Mouse (Mus musculus) granulocyte monocyte progenitor cell, adult 5-6 weeks (primary cell): ENCODE data around the gene Cldnd1. TPM values are rescaled to one million over a fixed set of nuclear protein-coding genes. Genes with fewer than 3 reads are reported as not detected.

Experiments
- total RNA-seq, 2 experiments: library from RNA; stranded (forward) in 1 of 2; stranded (reverse) in 1 of 2; fragments of 200-712, 200-1000 nt in 1 of 2; fragments of >200 nt in 1 of 2; fragmentation: Nextera tagmentation in 1 of 2; gene quantifications; 2 replicates each; pipeline ENCODE4 v1.2.3; 2014 to 2017

The Cldnd1 gene
- total RNA-seq, 2 experiments from 2014 or later, result 23.7 to 57.0 TPM

Other genes with a start within 250 kb of the Cldnd1 start
- gene St3gal6, start 203.7 kb upstream of the Cldnd1 start, total RNA-seq (2014; fragmentation: Nextera tagmentation), result not detected in 2 replicates
- gene St3gal6, start 203.7 kb upstream of the Cldnd1 start, total RNA-seq (2017), result 0.73 TPM in 1 of 2 replicates, not detected in the other
- not detected in 2 replicates for gene Gm813, start 110.9 kb upstream of the Cldnd1 start, total RNA-seq (2014; fragmentation: Nextera tagmentation)
- not detected in 2 replicates for gene Gm813, start 110.9 kb upstream of the Cldnd1 start, total RNA-seq (2017)
- not detected in 2 replicates for gene E330017A01Rik, start 89.2 kb upstream of the Cldnd1 start, total RNA-seq (2014; fragmentation: Nextera tagmentation)
- not detected in 2 replicates for gene E330017A01Rik, start 89.2 kb upstream of the Cldnd1 start, total RNA-seq (2017)
- gene Cpox, start 57.6 kb upstream of the Cldnd1 start, total RNA-seq (2014; fragmentation: Nextera tagmentation), result 21.9 and 32.7 TPM in 2 replicates
- gene Cpox, start 57.6 kb upstream of the Cldnd1 start, total RNA-seq (2017), result 23.4 and 25.2 TPM in 2 replicates
- 0.92 TPM in 1 of 2 replicates, not detected in the other for gene Gpr15, start 8.8 kb upstream of the Cldnd1 start, total RNA-seq (2014; fragmentation: Nextera tagmentation)
- gene Gpr15, start 8.8 kb upstream of the Cldnd1 start, total RNA-seq (2017), result 0.77 and 0.78 TPM in 2 replicates
- not detected in 2 replicates for gene Olfr172, start 35.3 kb downstream of the Cldnd1 start, total RNA-seq (2014; fragmentation: Nextera tagmentation)
- not detected in 2 replicates for gene Olfr172, start 35.3 kb downstream of the Cldnd1 start, total RNA-seq (2017)
- gene Olfr173, start 72.4 kb downstream of the Cldnd1 start, total RNA-seq (2014; fragmentation: Nextera tagmentation), result not detected in 2 replicates
- not detected in 2 replicates for gene Olfr173, start 72.4 kb downstream of the Cldnd1 start, total RNA-seq (2017)
- not detected in 2 replicates for gene Olfr175-ps1, start 98.9 kb downstream of the Cldnd1 start, total RNA-seq (2014; fragmentation: Nextera tagmentation)
- gene Olfr175-ps1, start 98.9 kb downstream of the Cldnd1 start, total RNA-seq (2017), result not detected in 2 replicates
- gene Olfr177, start 146.9 kb downstream of the Cldnd1 start, total RNA-seq (2014; fragmentation: Nextera tagmentation), result not detected in 2 replicates
- not detected in 2 replicates for gene Olfr177, start 146.9 kb downstream of the Cldnd1 start, total RNA-seq (2017)
- gene Olfr178, start 164.2 kb downstream of the Cldnd1 start, total RNA-seq (2014; fragmentation: Nextera tagmentation), result not detected in 2 replicates
- gene Olfr178, start 164.2 kb downstream of the Cldnd1 start, total RNA-seq (2017), result not detected in 2 replicates
- gene Olfr181, start 200.8 kb downstream of the Cldnd1 start, total RNA-seq (2014; fragmentation: Nextera tagmentation), result not detected in 2 replicates
- gene Olfr181, start 200.8 kb downstream of the Cldnd1 start, total RNA-seq (2017), result not detected in 2 replicates
- not detected in 2 replicates for gene Olfr180, start 201.5 kb downstream of the Cldnd1 start, total RNA-seq (2014; fragmentation: Nextera tagmentation)
- gene Olfr180, start 201.5 kb downstream of the Cldnd1 start, total RNA-seq (2017), result not detected in 2 replicates